In the genomic region with DNA sequence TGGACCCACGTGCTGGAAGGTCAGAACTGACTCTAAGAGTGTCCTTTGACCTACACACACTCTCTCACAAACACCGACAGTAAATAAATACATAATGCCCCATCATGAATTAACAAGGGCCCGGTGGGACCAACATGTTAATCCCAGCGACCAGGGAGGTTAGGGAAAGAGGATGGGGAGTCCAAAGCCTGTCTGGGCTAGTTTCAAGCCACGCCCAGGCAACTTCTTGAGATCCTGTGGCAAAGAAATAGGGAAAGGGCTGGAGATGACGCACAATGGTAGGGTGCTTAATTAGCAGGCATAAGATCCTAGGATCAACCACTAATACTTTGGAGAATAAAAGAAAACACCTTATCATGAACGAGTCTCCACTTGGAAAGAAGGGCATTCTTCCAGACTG, we compare ENCODE assay signal across 10 mouse cellular contexts. TPM values are rescaled to one million over a fixed set of nuclear protein-coding genes. Genes with fewer than 3 reads are reported as not detected.
DNase-seq lines count a peak whose midpoint lies in the region; ATAC-seq lines count a peak whose summit lies in the region.
"Had no signal": no experiment of that assay in that cellular context is flagged by ENCODE, and none has a peak within 500 bp of the region (broad histone marks: within the 10 kb centered on the region; RNA-seq: fewer than 3 reads in every experiment).

No protein-coding gene starts in this region.

- no peaks in the 10 kb centered on the region for H3K27me3 ChIP-seq in megakaryocyte, embryonic 14.5 days (replicated peaks)
- H3K27me3 ChIP-seq in forebrain, embryonic 14.5 days (replicated peaks; ENCODE audit: control insufficient read depth, insufficient read depth, low read length) = no peaks in the 10 kb centered on the region
- no peaks in the 10 kb centered on the region for H3K27me3 ChIP-seq in liver, embryonic 13.5 days

- H3K27ac ChIP-seq in forebrain, embryonic 14.5 days (ENCODE audit: low read depth, low read length) = no peak overlapping the region
- no peak overlapping the region for H3K27ac ChIP-seq in liver, embryonic 13.5 days

- 0 out of 2 replicates have a peak overlapping the region, but pooled peaks have one; percentile 29 for H3K9ac ChIP-seq in forebrain, embryonic 14.5 days (ENCODE audit: low read length)
- peak overlapping the region; percentile 67 for H3K9ac ChIP-seq in liver, embryonic 13.5 days

- H3K36me3 ChIP-seq in megakaryocyte, embryonic 14.5 days (replicated peaks; ENCODE audit: low read length) = peaks cover 41% of the 10 kb centered on the region
- peaks cover 41% of the 10 kb centered on the region for H3K36me3 ChIP-seq in forebrain, embryonic 14.5 days (ENCODE audit: control insufficient read depth, insufficient read depth, low read length)
- H3K36me3 ChIP-seq in liver, embryonic 13.5 days = peaks cover 43% of the 10 kb centered on the region

- DNase-seq in forebrain, embryonic 14.5 days (ENCODE audit: low spot score) = no peak
- DNase-seq in liver, embryonic 13.5 days = no peak
- DNase-seq in yolk sac, embryonic 10.5 days (ENCODE audit: low spot score) = peak; percentile 67
- DNase-seq in spleen, adult 18-20 months = no peak
- no peak for DNase-seq in adrenal gland, postnatal 4 days (ENCODE audit: low spot score in 2 of 2)
- DNase-seq in urinary bladder, postnatal 14 days (ENCODE audit: low spot score) = no peak
- DNase-seq: thymus, postnatal 36 days had no signal

- H3K4me1 ChIP-seq in megakaryocyte, embryonic 14.5 days = peaks cover 62% of the 10 kb centered on the region
- peaks cover 6% of the 10 kb centered on the region for H3K4me1 ChIP-seq in forebrain, embryonic 14.5 days (ENCODE audit: control insufficient read depth, insufficient read depth, low read length)
- peaks cover 46% of the 10 kb centered on the region for H3K4me1 ChIP-seq in liver, embryonic 13.5 days (replicated peaks)

- H3K9me3 ChIP-seq in megakaryocyte, embryonic 14.5 days = no peaks in the 10 kb centered on the region
- H3K9me3 ChIP-seq in forebrain, embryonic 14.5 days (replicated peaks; ENCODE audit: control insufficient read depth, low read length) = no peaks in the 10 kb centered on the region
- H3K9me3 ChIP-seq in liver, embryonic 13.5 days (replicated peaks) = no peaks in the 10 kb centered on the region

- H3K4me2 ChIP-seq in forebrain, embryonic 14.5 days (ENCODE audit: low read length) = peak overlapping the region; percentile 35
- peak overlapping the region; percentile 67 for H3K4me2 ChIP-seq in liver, embryonic 13.5 days

- ATAC-seq in megakaryocyte, adult 5-6 weeks (ENCODE audit: poor library complexity, severe bottlenecking) = no peak
- ATAC-seq in forebrain, embryonic 14.5 days = no peak
- no peak for ATAC-seq in liver, embryonic 13.5 days (ENCODE audit: low read depth)

- H3K4me3 ChIP-seq in megakaryocyte, embryonic 14.5 days (replicated peaks) = peak overlapping the region; percentile 68
- no peak overlapping the region for H3K4me3 ChIP-seq in forebrain, embryonic 14.5 days (ENCODE audit: low read depth, low read length)
- peak overlapping the region; percentile 82 for H3K4me3 ChIP-seq in liver, embryonic 13.5 days (replicated peaks)

- WGBS in forebrain, embryonic 14.5 days = 75% methylated on average over 7 of the region's 7 CpGs
- 69% methylated on average over 7 of the region's 7 CpGs for WGBS in liver, embryonic 13.5 days (ENCODE audit: insufficient replicate concordance)

RNA-seq across cellular contexts. Expression of a gene that starts 2.5 kb away (rescaled TPM):
- polyA plus RNA-seq in megakaryocyte, embryonic 14.5 days (2012; ENCODE audit: insufficient read depth, low replicate concordance) = 22.5 and 23.5 TPM in 2 replicates
- total RNA-seq in megakaryocyte, adult 5-6 weeks (2015) = 12.4 and 18.3 TPM in 2 replicates
- total RNA-seq in megakaryocyte, adult 5-6 weeks (2017) = 16.7 and 25.0 TPM in 2 replicates
- polyA plus RNA-seq in forebrain, embryonic 14.5 days (2014; fragmentation: Nextera tagmentation; extraction: Ambion mirVana) = 50.7 and 51.8 TPM in 2 replicates
- 21.5 and 22.3 TPM in 2 replicates for polyA plus RNA-seq in liver, embryonic 13.5 days (2015; fragmentation: Nextera tagmentation; extraction: Ambion mirVana)
- 10 to 100 TPM; 15.9 to 21.7 TPM for total RNA-seq in adrenal gland, postnatal 4 days (2021)

RNA-seq across cellular contexts. Expression of a gene that starts 4.3 kb away (rescaled TPM):
- polyA plus RNA-seq in megakaryocyte, embryonic 14.5 days (2012; ENCODE audit: insufficient read depth, low replicate concordance) = 12.4 and 38.2 TPM in 2 replicates
- total RNA-seq in megakaryocyte, adult 5-6 weeks (2015) = 42.8 and 48.9 TPM in 2 replicates
- total RNA-seq in megakaryocyte, adult 5-6 weeks (2017) = 38.5 and 42.6 TPM in 2 replicates
- 51.7 and 60.8 TPM in 2 replicates for polyA plus RNA-seq in forebrain, embryonic 14.5 days (2014; fragmentation: Nextera tagmentation; extraction: Ambion mirVana)
- 38.2 and 40.7 TPM in 2 replicates for polyA plus RNA-seq in liver, embryonic 13.5 days (2015; fragmentation: Nextera tagmentation; extraction: Ambion mirVana)
- total RNA-seq in adrenal gland, postnatal 4 days (2021) = 10 to 100 TPM; 40.0 to 42.2 TPM

RNA-seq across cellular contexts. Expression of a gene that starts 9.8 kb away (rescaled TPM):
- polyA plus RNA-seq in megakaryocyte, embryonic 14.5 days (2012; ENCODE audit: insufficient read depth, low replicate concordance) = 5.8 and 51.6 TPM in 2 replicates
- 103 and 117 TPM in 2 replicates for total RNA-seq in megakaryocyte, adult 5-6 weeks (2015)
- total RNA-seq in megakaryocyte, adult 5-6 weeks (2017) = 40.9 and 54.5 TPM in 2 replicates
- 224 and 283 TPM in 2 replicates for polyA plus RNA-seq in forebrain, embryonic 14.5 days (2014; fragmentation: Nextera tagmentation; extraction: Ambion mirVana)
- polyA plus RNA-seq in liver, embryonic 13.5 days (2015; fragmentation: Nextera tagmentation; extraction: Ambion mirVana) = 152 and 192 TPM in 2 replicates
- total RNA-seq in adrenal gland, postnatal 4 days (2021) = 10 to 100 TPM; 53.1 to 57.4 TPM

RNA-seq across cellular contexts. Expression of a gene that starts 23.1 kb away (rescaled TPM):
- polyA plus RNA-seq in megakaryocyte, embryonic 14.5 days (2012; ENCODE audit: insufficient read depth, low replicate concordance) = not detected in 2 replicates
- not detected in 2 replicates for total RNA-seq in megakaryocyte, adult 5-6 weeks (2015)
- not detected in 2 replicates for total RNA-seq in megakaryocyte, adult 5-6 weeks (2017)
- polyA plus RNA-seq in forebrain, embryonic 14.5 days (2014; fragmentation: Nextera tagmentation; extraction: Ambion mirVana) = 0.83 TPM in 2 replicates
- polyA plus RNA-seq in liver, embryonic 13.5 days (2015; fragmentation: Nextera tagmentation; extraction: Ambion mirVana) = 0.06 and 0.08 TPM in 2 replicates
- total RNA-seq in adrenal gland, postnatal 4 days (2021) = not detected
- polyA plus RNA-seq: large intestine, adult 2 months had no signal

RNA-seq across cellular contexts. Expression of a gene that starts 23.5 kb away (rescaled TPM):
- 10.3 and 11.1 TPM in 2 replicates for polyA plus RNA-seq in megakaryocyte, embryonic 14.5 days (2012; ENCODE audit: insufficient read depth, low replicate concordance)
- total RNA-seq in megakaryocyte, adult 5-6 weeks (2015) = 10.2 and 10.5 TPM in 2 replicates
- 6.4 and 7.0 TPM in 2 replicates for total RNA-seq in megakaryocyte, adult 5-6 weeks (2017)
- 8.1 and 10.4 TPM in 2 replicates for polyA plus RNA-seq in forebrain, embryonic 14.5 days (2014; fragmentation: Nextera tagmentation; extraction: Ambion mirVana)
- 36.1 and 36.2 TPM in 2 replicates for polyA plus RNA-seq in liver, embryonic 13.5 days (2015; fragmentation: Nextera tagmentation; extraction: Ambion mirVana)
- total RNA-seq in adrenal gland, postnatal 4 days (2021) = 10 to 100 TPM; 36.5 to 37.6 TPM
